Mouse (Mus musculus) CD8-positive naive resting alpha-beta T cell, adult 2 months (primary cell): ENCODE results near the gene 1700047I17Rik2.
"Not testable (repeated sequence)": the region's sequence is repeated elsewhere in the genome, so short reads cannot be mapped to it uniquely, and the experiment has no call there.

Source experiments
- DNase-seq, 2 experiments: peaks; one replicate each; pipeline ENCODE4 v3.0.0; 2022; ENCODE audit warnings: low read depth in 2 of 2, low spot score in 2 of 2

1700047I17Rik2 gene

GRCm38 (mm10) chr12:55199306-55199705 is at the start of gene 1700047I17Rik2:
Gene 1700047I17Rik2 (plus strand): TSS chr12:55199592.
- DNase-seq = not testable (repeated sequence)

- not testable (repeated sequence) for DNase-seq
These were observed 44.6 kb upstream of the 1700047I17Rik2 start, which contains the start of gene Srp54b for GRCm38 (mm10) chr12:55154559-55155448. Gene Srp54b (plus strand): TSS chr12:55155104.

- not testable (repeated sequence) for DNase-seq
These were observed 44.0 kb upstream of the 1700047I17Rik2 start for GRCm38 (mm10) chr12:55155449-55155783.

- DNase-seq = not testable (repeated sequence)
These were observed 32.3 kb upstream of the 1700047I17Rik2 start for GRCm38 (mm10) chr12:55167034-55167557.

- DNase-seq = not testable (repeated sequence)
These were observed 11.7 kb upstream of the 1700047I17Rik2 start for GRCm38 (mm10) chr12:55187686-55188085.

- DNase-seq = not testable (repeated sequence)
These were observed 10.3 kb upstream of the 1700047I17Rik2 start for GRCm38 (mm10) chr12:55189127-55189526.

- DNase-seq = not testable (repeated sequence)
These were observed 407 bp downstream of the 1700047I17Rik2 start for GRCm38 (mm10) chr12:55199799-55200198.

- DNase-seq = not testable (repeated sequence)
These were observed 13.6 kb downstream of the 1700047I17Rik2 start for GRCm38 (mm10) chr12:55212944-55213343.

- not testable (repeated sequence) for DNase-seq
These were observed 30.5 kb downstream of the 1700047I17Rik2 start, which contains the start of gene Srp54c for GRCm38 (mm10) chr12:55229626-55230519. Gene Srp54c (plus strand): TSS chr12:55230168.

- DNase-seq = peak in 1 of 2 experiments; percentile 4
These were observed 31.1 kb downstream of the 1700047I17Rik2 start for GRCm38 (mm10) chr12:55230520-55230861.

- DNase-seq = not testable (repeated sequence)
These were observed 42.9 kb downstream of the 1700047I17Rik2 start for GRCm38 (mm10) chr12:55242243-55242642.

GRCm38 (mm10) chr12:55261950-55262349 is 62.6 kb downstream of the 1700047I17Rik2 start:
- DNase-seq = not testable (repeated sequence)

- DNase-seq = not testable (repeated sequence)
These were observed 64.0 kb downstream of the 1700047I17Rik2 start for GRCm38 (mm10) chr12:55263385-55263784.
